Mouse (Mus musculus) midbrain, embryonic 11.5 days (tissue): ENCODE measurements at regions not wholly inside any gene's neighbourhood (a gene's known extent, or its start where the extent isn't known, plus 50 kb on each side); places are given as distances from the start of the nearest gene placed in this dataset.

Experiments
- ATAC-seq: fragments of 200-750 bp; cut with Nextera tagmentation; 2 replicates; pipeline ENCODE4 v1.8.0; 2017; ENCODE audit warnings: moderate TSS enrichment, moderate library complexity; ENCODE audit not compliant: low FRiP score
- DNase-seq: peaks from one replicate; pipeline ENCODE4 v3.0.0; 2015; ENCODE audit warnings: low spot score; ENCODE audit errors: missing footprints
- H3K27ac ChIP-seq: fragments of 300-500 bp; sonication (generic); 2 replicates; pipeline ENCODE4 v1.5.1; 2014; ENCODE audit warnings: low read depth, low read length
- H3K27me3 ChIP-seq: fragments of 300-500 bp; sonication (generic); 2 replicates; pipeline ENCODE4 v1.6.1; 2014; ENCODE audit warnings: mild to moderate bottlenecking, low read length, moderate library complexity, mixed read lengths; ENCODE audit not compliant: control insufficient read depth, insufficient read depth
- H3K36me3 ChIP-seq: fragments of 300-500 bp; sonication (generic); 2 replicates; pipeline ENCODE4 v1.6.1; 2014; ENCODE audit warnings: mild to moderate bottlenecking, low read length, moderate library complexity, mixed read lengths; ENCODE audit not compliant: control insufficient read depth, insufficient read depth
- H3K4me1 ChIP-seq: fragments of 300-500 bp; sonication (generic); 2 replicates; pipeline ENCODE4 v1.6.1; 2014; ENCODE audit warnings: low read length; ENCODE audit not compliant: control insufficient read depth, insufficient read depth
- H3K4me2 ChIP-seq: fragments of 300-500 bp; sonication (generic); 2 replicates; pipeline ENCODE4 v1.6.1; 2014; ENCODE audit warnings: mild to moderate bottlenecking, moderate library complexity
- H3K4me3 ChIP-seq: fragments of 300-500 bp; sonication (generic); 2 replicates; pipeline ENCODE4 v1.5.1; 2014; ENCODE audit warnings: low read depth, low read length
- H3K9ac ChIP-seq: fragments of 300-500 bp; sonication (generic); 2 replicates; pipeline ENCODE4 v1.6.1; 2014; ENCODE audit warnings: low read length
- H3K9me3 ChIP-seq: fragments of 300-500 bp; sonication (generic); 2 replicates; pipeline ENCODE4 v1.6.1; 2016; ENCODE audit warnings: low read length; ENCODE audit not compliant: control insufficient read depth
- WGBS: fragments of 180-500 bp; shearing (Covaris S2); extraction: QIAGEN DNeasy Blood & Tissue Kit; methylation state at CpG from one replicate; pipeline ENCODE4 v1.1.7; 2014; 5-methylcytosine and 5-hydroxymethylcytosine counted together

GRCm38 (mm10) chr3:126276008-126276700, 87.3 kb upstream of the Arsj start:
- 77% methylated on average over 3 of the region's 3 CpGs for WGBS
- no peak for ATAC-seq
- DNase-seq, result peak; percentile 2

GRCm38 (mm10) chr3:126284294-126285090, 79.0 kb upstream of the Arsj start:
- no peak for DNase-seq
- H3K27ac ChIP-seq, result no peak overlapping the region
- H3K4me2 ChIP-seq, result no peak overlapping the region
- no peaks in the 10 kb centered on the region for H3K9me3 ChIP-seq
- ATAC-seq, result no peak
- H3K9ac ChIP-seq, result no peak overlapping the region
- WGBS, result 86% methylated on average over 7 of the region's 7 CpGs
- no peaks in the 10 kb centered on the region for H3K27me3 ChIP-seq
- no peak overlapping the region for H3K4me3 ChIP-seq
- no peaks in the 10 kb centered on the region for H3K4me1 ChIP-seq
- H3K36me3 ChIP-seq, result no peaks in the 10 kb centered on the region

More at GRCm38 (mm10) chr3:126276008-126276700, 87.3 kb upstream of the Arsj start:
- no peaks in the 10 kb centered on the region for H3K36me3 ChIP-seq
- no peak overlapping the region for H3K9ac ChIP-seq
- no peaks in the 10 kb centered on the region for H3K9me3 ChIP-seq
- H3K4me3 ChIP-seq, result no peak overlapping the region
- H3K4me2 ChIP-seq, result no peak overlapping the region
- H3K27me3 ChIP-seq, result no peaks in the 10 kb centered on the region
- no peak overlapping the region for H3K27ac ChIP-seq
- H3K4me1 ChIP-seq, result no peaks in the 10 kb centered on the region

DNA sequence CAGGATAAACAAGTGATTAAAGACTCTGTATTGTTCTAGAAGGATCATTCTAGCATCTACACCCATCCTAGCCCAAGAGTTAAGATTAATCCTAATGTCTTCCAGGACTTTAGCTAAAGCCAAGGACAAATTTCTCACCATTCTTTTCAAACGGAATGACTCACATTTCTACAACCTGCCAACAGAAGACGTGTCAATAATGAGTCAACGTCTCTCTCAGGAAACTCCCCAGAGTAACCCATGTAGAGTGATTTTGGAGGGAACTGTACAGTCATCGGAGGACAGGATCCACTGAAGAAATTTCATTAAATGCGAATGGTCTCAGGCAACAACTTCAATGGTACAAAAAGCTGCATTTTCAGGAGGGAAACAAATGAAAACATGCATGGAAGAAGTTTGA, 71.2 kb upstream of the Arsj start:
- no peak overlapping the region for H3K4me2 ChIP-seq
- H3K4me3 ChIP-seq, result no peak overlapping the region
- ATAC-seq, result no peak
- DNase-seq, result no peak
- WGBS, result 81% methylated on average over 5 of the region's 5 CpGs
- H3K9ac ChIP-seq, result no peak overlapping the region
- no peaks in the 10 kb centered on the region for H3K27me3 ChIP-seq
- H3K4me1 ChIP-seq, result no peaks in the 10 kb centered on the region
- no peaks in the 10 kb centered on the region for H3K9me3 ChIP-seq
- H3K36me3 ChIP-seq, result no peaks in the 10 kb centered on the region
- H3K27ac ChIP-seq, result no peak overlapping the region

GRCm38 (mm10) chr3:126292830-126293229, 70.7 kb upstream of the Arsj start:
- no peaks in the 10 kb centered on the region for H3K36me3 ChIP-seq
- ATAC-seq (no peak), DNase-seq (no peak)
- H3K4me3 ChIP-seq, result no peak overlapping the region
- H3K27me3 ChIP-seq, result no peaks in the 10 kb centered on the region
- 88% methylated on average over 1 of the region's 1 CpGs for WGBS
- no peak overlapping the region for H3K27ac ChIP-seq
- H3K4me1 ChIP-seq, result no peaks in the 10 kb centered on the region
- H3K9ac ChIP-seq, result no peak overlapping the region
- H3K4me2 ChIP-seq, result no peak overlapping the region
- no peaks in the 10 kb centered on the region for H3K9me3 ChIP-seq

DNA sequence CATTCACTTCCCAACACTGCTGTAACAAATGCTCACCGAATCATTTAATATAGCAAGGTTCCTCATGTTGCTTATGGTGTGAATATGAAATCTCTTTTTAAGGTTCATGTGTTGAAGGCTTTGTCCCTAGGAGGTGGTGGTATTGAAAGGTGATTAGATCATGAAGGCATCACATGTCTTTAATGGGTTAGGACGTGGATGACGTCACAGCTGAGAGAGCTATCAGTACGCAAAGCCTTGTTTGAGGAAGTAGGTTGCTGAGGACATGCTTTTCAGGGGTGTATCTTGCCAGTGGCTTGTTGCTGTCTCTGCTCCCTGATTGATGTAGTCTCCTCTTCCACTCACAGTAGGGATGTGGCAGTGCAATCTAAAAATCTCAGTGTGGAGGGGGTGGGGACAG, 69.8 kb upstream of the Arsj start:
- DNase-seq, result no peak

DNA sequence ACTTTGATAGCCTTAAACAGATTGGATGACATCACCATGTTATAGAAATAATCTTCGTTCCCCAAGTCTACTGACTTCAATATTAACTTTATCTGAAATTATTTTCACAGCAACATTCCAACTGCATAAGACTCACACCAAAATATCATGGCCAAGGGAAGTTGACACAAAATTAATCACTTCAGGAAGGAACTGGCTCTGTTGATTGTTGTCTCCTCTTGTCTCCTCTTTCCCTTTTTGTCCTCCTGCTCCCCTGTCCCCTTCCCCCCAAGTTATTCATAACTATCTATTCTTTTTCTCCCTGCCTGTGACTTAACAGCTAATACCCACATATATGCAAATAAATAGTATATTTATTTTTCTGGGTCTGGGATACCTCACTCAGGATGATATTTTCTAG, 67.6 kb upstream of the Arsj start:
- H3K9ac ChIP-seq, result no peak overlapping the region
- H3K4me1 ChIP-seq, result no peaks in the 10 kb centered on the region
- 88% methylated on average over 1 of the region's 1 CpGs for WGBS
- no peak overlapping the region for H3K27ac ChIP-seq
- no peak overlapping the region for H3K4me3 ChIP-seq
- ATAC-seq, result no peak
- H3K4me2 ChIP-seq, result no peak overlapping the region
- no peak for DNase-seq
- no peaks in the 10 kb centered on the region for H3K9me3 ChIP-seq
- no peaks in the 10 kb centered on the region for H3K27me3 ChIP-seq
- H3K36me3 ChIP-seq, result no peaks in the 10 kb centered on the region

More for the DNA sequence above, 69.8 kb upstream of the Arsj start:
- H3K36me3 ChIP-seq, result no peaks in the 10 kb centered on the region
- ATAC-seq, result no peak
- no peaks in the 10 kb centered on the region for H3K9me3 ChIP-seq
- no peak overlapping the region for H3K4me3 ChIP-seq
- H3K4me2 ChIP-seq, result no peak overlapping the region
- 93% methylated on average over 4 of the region's 4 CpGs for WGBS
- no peaks in the 10 kb centered on the region for H3K27me3 ChIP-seq
- no peak overlapping the region for H3K9ac ChIP-seq
- H3K27ac ChIP-seq, result no peak overlapping the region
- H3K4me1 ChIP-seq, result no peaks in the 10 kb centered on the region

DNA sequence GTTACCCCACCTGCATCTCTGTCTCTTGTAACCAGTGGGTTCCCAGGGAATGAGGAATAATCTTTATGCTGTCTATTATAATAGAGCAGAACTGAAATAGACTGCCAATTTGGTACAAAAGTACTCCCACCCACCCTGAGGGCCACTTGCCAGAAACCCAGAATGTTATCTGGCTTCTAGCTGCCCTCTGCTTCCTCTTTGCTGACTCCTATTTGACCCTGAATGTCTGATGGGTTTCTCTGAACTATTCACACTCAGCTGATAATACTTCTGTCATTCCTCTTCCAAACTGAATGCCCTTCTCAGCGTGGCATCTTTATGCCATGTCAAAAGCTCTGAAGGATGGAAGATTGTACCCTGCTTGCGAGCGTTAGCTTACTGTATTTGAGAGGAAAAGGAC, 64.2 kb upstream of the Arsj start:
- H3K4me2 ChIP-seq, result no peak overlapping the region
- 77% methylated on average over 3 of the region's 3 CpGs for WGBS
- no peak overlapping the region for H3K9ac ChIP-seq
- DNase-seq (no peak), ATAC-seq (no peak)
- H3K36me3 ChIP-seq, result no peaks in the 10 kb centered on the region
- H3K27ac ChIP-seq, result no peak overlapping the region
- no peak overlapping the region for H3K4me3 ChIP-seq
- H3K9me3 ChIP-seq, result no peaks in the 10 kb centered on the region
- H3K4me1 ChIP-seq, result no peaks in the 10 kb centered on the region
- H3K27me3 ChIP-seq, result no peaks in the 10 kb centered on the region

DNA sequence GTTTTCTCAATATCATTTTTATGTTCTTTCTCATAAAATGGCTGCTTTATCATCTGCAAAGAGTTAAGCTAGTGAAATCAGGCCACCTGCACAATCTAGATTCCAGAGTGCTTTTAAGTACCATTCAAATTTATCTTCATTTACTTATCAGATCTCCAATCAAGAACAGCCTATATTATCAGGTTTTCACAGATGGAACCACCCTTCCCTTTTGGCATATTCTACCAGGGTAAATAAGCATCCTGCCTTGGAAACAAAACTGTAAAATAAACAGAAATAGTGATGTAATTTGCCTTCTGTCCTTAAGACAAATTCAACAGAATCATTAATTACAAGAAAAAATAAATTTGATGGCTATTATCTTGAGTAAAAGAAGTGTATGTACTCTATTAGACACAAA, 55.2 kb upstream of the Arsj start:
- H3K9me3 ChIP-seq, result no peaks in the 10 kb centered on the region
- ATAC-seq (no peak), DNase-seq (no peak)
- no peak overlapping the region for H3K27ac ChIP-seq
- H3K4me1 ChIP-seq, result no peaks in the 10 kb centered on the region
- no peak overlapping the region for H3K9ac ChIP-seq
- H3K36me3 ChIP-seq, result no peaks in the 10 kb centered on the region
- H3K27me3 ChIP-seq, result no peaks in the 10 kb centered on the region
- H3K4me2 ChIP-seq, result no peak overlapping the region
- no peak overlapping the region for H3K4me3 ChIP-seq
